Mouse (Mus musculus) megakaryocyte, embryonic 14.5 days (primary cell): ENCODE data around the gene Gast.

Experiments used
- FLI1 ChIP-seq: IDR thresholded peaks from 2 replicates; pipeline ENCODE4 v1.6.1; 2012; ENCODE audit warnings: low read length, inconsistent platforms, mixed read lengths
- GATA1 ChIP-seq: IDR thresholded peaks from 3 replicates; pipeline ENCODE4 v1.6.1; 2012; ENCODE audit warnings: mixed read lengths, low read length, inconsistent platforms, borderline replicate concordance

- TF ChIP-seq GATA1, result no peak
- TF ChIP-seq FLI1, result no peak
Measured at GRCm38 (mm10) chr11:100319492-100320171, 14.6 kb upstream of the Gast start, which contains the start of gene Eif1.
